Mouse (Mus musculus): ENCODE data around the gene Tmcc1. TPM values are rescaled to one million over a fixed set of nuclear protein-coding genes. Genes with fewer than 3 reads are reported as not detected.

The Tmcc1 gene
- polyA plus RNA-seq, 1 experiment from 2014 or later, result 9.1 TPM

DNA sequence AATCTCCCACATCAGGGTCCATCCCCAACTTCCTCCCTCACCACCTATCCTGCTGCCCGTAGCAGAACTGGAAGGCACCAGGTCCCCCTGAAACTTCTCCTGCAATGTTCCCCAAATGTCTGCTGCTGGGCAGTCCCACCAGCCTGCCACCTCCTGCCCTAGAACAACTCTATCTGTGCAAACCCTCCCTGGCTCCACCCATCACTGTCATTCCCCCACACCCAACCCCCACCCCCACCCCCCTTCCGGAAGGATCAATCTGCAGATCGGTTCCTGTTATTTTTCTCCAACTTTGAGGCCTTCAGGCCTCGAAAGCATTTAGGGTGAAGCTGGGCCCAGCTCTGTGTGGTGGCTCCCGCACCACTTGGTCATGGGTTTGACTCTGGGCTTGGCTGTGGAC lies 189.8 kb downstream of the Tmcc1 start:
- Histone ChIP-seq H3K4me2 (replicated peaks; ENCODE audit: low read depth, low read length) (no peak overlapping the region), H3K27me3 (replicated peaks; ENCODE audit: insufficient read depth, low read length) (no peaks in the 10 kb centered on the region), H3K9me3 (ENCODE audit: low read length) (no peaks in the 10 kb centered on the region), H3K27ac (ENCODE audit: low read length) (peak overlapping the region; percentile 45), H3K9ac (replicated peaks; ENCODE audit: low read depth) (no peak overlapping the region), H3K4me3 (ENCODE audit: low read depth, low read length) (no peak overlapping the region), H3K4me1 (ENCODE audit: insufficient read depth, low read depth, low read length) (peaks cover 10% of the 10 kb centered on the region), H3K36me3 (ENCODE audit: insufficient read depth, low read length) (no peaks in the 10 kb centered on the region)
- WGBS, result 53% methylated on average over 5 of the region's 5 CpGs
- DNase-seq (ENCODE audit: low spot score) (no peak), ATAC-seq (no peak)
- TF ChIP-seq EP300 (IDR thresholded peaks at IDR 0.05) (no peak), CTCF (IDR thresholded peaks at IDR 0.05) (no peak)

DNA sequence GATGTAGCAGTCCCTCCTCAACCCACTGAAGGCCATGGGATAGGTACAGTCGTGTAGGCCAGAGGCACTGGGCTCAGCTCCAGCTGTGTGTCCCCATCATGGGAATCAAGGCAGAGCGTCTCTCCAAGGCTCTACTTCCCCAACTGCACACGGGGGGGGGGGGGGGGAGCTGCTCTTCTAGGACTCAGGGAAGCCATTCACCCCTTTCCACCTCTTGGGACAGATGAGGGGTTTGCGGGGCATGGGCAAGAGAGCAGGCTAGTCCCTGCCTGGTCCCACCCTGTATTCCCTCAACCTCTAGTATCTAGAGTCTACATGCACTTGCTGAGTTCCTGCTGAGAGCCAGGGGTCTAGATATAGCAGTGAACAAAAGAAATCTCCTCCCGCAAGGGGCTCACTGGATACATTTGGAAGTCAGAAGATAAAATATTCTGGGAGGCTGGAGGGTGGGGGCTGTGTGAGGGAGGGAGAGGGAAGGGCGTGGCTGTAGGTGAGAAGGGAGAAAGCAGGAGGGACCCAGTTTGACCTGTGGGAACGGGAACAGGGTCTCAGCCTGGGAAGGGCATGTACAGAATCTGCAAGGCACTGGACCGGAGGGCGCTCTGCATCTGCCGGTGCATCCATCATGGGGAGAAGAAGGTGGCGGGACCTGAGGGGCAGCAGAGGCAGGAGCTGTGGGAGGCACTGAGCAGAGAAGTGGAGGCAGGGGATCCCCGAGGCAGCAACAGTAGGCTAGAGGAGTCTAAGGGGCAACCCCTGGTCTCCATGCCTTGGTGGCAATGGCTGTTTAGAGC lies 190.8 kb downstream of the Tmcc1 start:
- Histone ChIP-seq H3K27ac (ENCODE audit: low read length) (no peak overlapping the region), H3K27me3 (replicated peaks; ENCODE audit: insufficient read depth, low read length) (no peaks in the 10 kb centered on the region), H3K4me3 (ENCODE audit: low read depth, low read length) (no peak overlapping the region), H3K9ac (replicated peaks; ENCODE audit: low read depth) (no peak overlapping the region), H3K36me3 (ENCODE audit: insufficient read depth, low read length) (no peaks in the 10 kb centered on the region), H3K9me3 (ENCODE audit: low read length) (no peaks in the 10 kb centered on the region), H3K4me1 (ENCODE audit: insufficient read depth, low read depth, low read length) (peaks cover 13% of the 10 kb centered on the region), H3K4me2 (replicated peaks; ENCODE audit: low read depth, low read length) (no peak overlapping the region)
- DNase-seq (ENCODE audit: low spot score) (no peak), ATAC-seq (no peak)
- no peak for TF ChIP-seq CTCF (IDR thresholded peaks at IDR 0.05)
- TF ChIP-seq EP300 (IDR thresholded peaks at IDR 0.05), result no peak
- WGBS, result 73% methylated on average over 12 of the region's 12 CpGs

DNA sequence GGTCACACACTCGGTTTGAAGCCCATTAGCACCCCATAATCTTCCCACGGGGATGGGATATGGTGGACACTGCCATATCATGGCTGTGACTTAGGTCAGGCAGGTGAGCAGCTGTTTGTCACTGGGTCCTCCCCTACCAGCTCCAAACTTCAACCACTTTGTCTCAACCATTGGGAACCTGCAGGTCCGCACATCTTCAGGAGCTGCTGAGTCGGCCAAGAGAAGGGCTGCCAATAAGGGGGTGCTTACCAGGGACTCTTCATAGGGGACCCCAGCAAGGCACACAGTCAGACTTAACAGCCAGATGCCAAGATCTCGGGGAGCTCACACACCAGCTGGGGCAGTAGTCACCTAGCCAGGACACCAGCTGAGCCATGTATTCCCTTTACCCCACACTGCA lies 192.4 kb downstream of the Tmcc1 start:
- no peak overlapping the region for H3K4me2 ChIP-seq (replicated peaks; ENCODE audit: low read depth, low read length)
- no peak overlapping the region for H3K27ac ChIP-seq (ENCODE audit: low read length)
- DNase-seq (ENCODE audit: low spot score) (no peak), ATAC-seq (no peak)
- no peaks in the 10 kb centered on the region for H3K27me3 ChIP-seq (replicated peaks; ENCODE audit: insufficient read depth, low read length)
- WGBS, result 77% methylated on average over 5 of the region's 5 CpGs
- TF ChIP-seq CTCF (IDR thresholded peaks at IDR 0.05) (no peak), EP300 (IDR thresholded peaks at IDR 0.05) (no peak)
- H3K4me1 ChIP-seq (ENCODE audit: insufficient read depth, low read depth, low read length), result peaks cover 9% of the 10 kb centered on the region
- no peak overlapping the region for H3K4me3 ChIP-seq (ENCODE audit: low read depth, low read length)
- H3K9ac ChIP-seq (replicated peaks; ENCODE audit: low read depth), result no peak overlapping the region
- no peaks in the 10 kb centered on the region for H3K9me3 ChIP-seq (ENCODE audit: low read length)
- no peaks in the 10 kb centered on the region for H3K36me3 ChIP-seq (ENCODE audit: insufficient read depth, low read length)

DNA sequence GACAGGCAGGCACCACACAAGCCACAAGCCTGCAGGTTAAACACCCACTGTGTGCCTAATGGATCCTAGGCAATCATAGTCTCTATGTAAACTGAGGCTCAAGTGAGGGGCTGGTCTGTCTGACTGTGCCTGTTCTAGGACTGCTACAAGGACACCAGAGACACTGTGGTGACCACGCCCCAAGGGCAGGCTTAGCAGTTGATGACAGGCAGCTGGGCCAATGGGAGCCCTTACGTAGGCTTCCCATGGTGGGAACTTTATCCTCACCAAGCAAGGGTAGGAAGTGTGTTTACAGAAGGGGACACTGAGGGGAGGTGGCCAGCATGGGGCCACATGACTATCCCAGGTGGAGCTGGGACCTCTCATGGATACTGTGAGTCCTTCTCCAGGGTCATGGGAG lies 194.1 kb downstream of the Tmcc1 start:
- ATAC-seq (no peak), DNase-seq (ENCODE audit: low spot score) (no peak)
- Histone ChIP-seq H3K4me3 (ENCODE audit: low read depth, low read length) (no peak overlapping the region), H3K4me2 (replicated peaks; ENCODE audit: low read depth, low read length) (no peak overlapping the region), H3K9ac (replicated peaks; ENCODE audit: low read depth) (no peak overlapping the region), H3K27me3 (replicated peaks; ENCODE audit: insufficient read depth, low read length) (no peaks in the 10 kb centered on the region), H3K4me1 (ENCODE audit: insufficient read depth, low read depth, low read length) (peaks cover 13% of the 10 kb centered on the region), H3K27ac (ENCODE audit: low read length) (no peak overlapping the region), H3K9me3 (ENCODE audit: low read length) (no peaks in the 10 kb centered on the region), H3K36me3 (ENCODE audit: insufficient read depth, low read length) (no peaks in the 10 kb centered on the region)
- WGBS, result 93% methylated on average over 2 of the region's 2 CpGs
- TF ChIP-seq EP300 (IDR thresholded peaks at IDR 0.05) (no peak), CTCF (IDR thresholded peaks at IDR 0.05) (no peak)

DNA sequence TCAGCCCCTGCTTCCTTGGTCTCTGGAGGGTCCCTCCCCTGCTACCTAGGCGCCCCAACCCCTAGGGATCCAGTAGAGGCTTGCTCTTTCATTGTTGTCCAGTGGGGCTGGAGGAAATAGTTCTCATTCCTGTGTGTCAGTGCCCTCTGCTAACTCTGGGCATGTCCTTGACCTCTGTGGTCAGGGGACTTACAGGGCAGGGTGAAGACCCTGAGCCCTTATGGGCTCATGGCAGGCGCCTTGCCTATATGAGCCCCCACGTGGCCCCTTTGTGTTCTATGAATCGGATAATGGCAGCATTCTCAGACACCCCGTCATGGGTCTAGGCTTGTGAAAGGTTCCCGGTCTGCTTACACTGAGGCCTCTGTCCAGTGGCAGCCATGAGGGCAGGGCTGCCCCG lies 194.5 kb downstream of the Tmcc1 start:
- no peak for DNase-seq (ENCODE audit: low spot score)
- Histone ChIP-seq H3K4me1 (ENCODE audit: insufficient read depth, low read depth, low read length) (peaks cover 13% of the 10 kb centered on the region), H3K9me3 (ENCODE audit: low read length) (no peaks in the 10 kb centered on the region), H3K27me3 (replicated peaks; ENCODE audit: insufficient read depth, low read length) (no peaks in the 10 kb centered on the region), H3K4me3 (ENCODE audit: low read depth, low read length) (no peak overlapping the region), H3K9ac (replicated peaks; ENCODE audit: low read depth) (no peak overlapping the region), H3K27ac (ENCODE audit: low read length) (no peak overlapping the region), H3K4me2 (replicated peaks; ENCODE audit: low read depth, low read length) (no peak overlapping the region), H3K36me3 (ENCODE audit: insufficient read depth, low read length) (no peaks in the 10 kb centered on the region)
- no peak for ATAC-seq
- WGBS, result 74% methylated on average over 7 of the region's 7 CpGs
- TF ChIP-seq EP300 (IDR thresholded peaks at IDR 0.05) (no peak), CTCF (IDR thresholded peaks at IDR 0.05) (no peak)

DNA sequence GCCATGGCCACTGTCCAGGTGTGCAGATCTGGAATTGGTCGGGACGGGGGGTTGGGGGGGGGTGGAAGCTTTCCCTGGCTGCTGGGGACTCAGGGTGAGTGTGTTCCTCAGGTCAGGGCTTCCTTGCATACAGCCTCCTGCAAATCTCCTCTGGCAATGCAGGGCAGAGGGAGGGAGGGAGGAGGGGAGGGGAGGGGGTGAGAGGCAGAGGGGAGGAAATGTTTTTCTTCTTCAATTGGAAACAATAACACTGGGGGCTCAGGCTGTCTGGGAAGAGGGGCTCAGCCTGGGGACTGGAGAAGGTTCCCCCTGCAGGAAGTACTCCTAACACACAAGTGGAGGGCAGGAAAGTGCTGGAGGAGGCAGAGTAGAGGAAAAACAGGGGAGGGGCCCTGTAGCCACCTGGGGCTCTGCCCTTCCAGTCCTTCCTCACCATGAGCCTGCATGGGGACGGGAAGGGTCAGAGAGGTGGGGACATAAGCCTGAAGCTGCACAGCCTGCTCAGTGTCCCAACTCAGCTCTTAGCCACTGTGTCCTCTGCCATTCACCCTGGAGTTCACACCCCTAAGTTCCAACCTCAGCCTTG lies 195.5 kb downstream of the Tmcc1 start:
- Histone ChIP-seq H3K9ac (replicated peaks; ENCODE audit: low read depth) (no peak overlapping the region), H3K27me3 (replicated peaks; ENCODE audit: insufficient read depth, low read length) (no peaks in the 10 kb centered on the region), H3K4me2 (replicated peaks; ENCODE audit: low read depth, low read length) (no peak overlapping the region), H3K4me3 (ENCODE audit: low read depth, low read length) (no peak overlapping the region), H3K4me1 (ENCODE audit: insufficient read depth, low read depth, low read length) (peaks cover 13% of the 10 kb centered on the region), H3K9me3 (ENCODE audit: low read length) (no peaks in the 10 kb centered on the region), H3K36me3 (ENCODE audit: insufficient read depth, low read length) (no peaks in the 10 kb centered on the region), H3K27ac (ENCODE audit: low read length) (peak overlapping the region; percentile 20; the same call in 1 of the 2 replicates)
- TF ChIP-seq CTCF (IDR thresholded peaks at IDR 0.05) (peak; percentile 21; the same call in 1 of the 2 replicates), EP300 (IDR thresholded peaks at IDR 0.05) (no peak)
- DNase-seq (ENCODE audit: low spot score), result no peak
- WGBS, result 26% methylated on average over 3 of the region's 3 CpGs
- ATAC-seq, result no peak

Data from lung, postnatal 0 days (tissue).